Mouse (Mus musculus) adrenal gland, postnatal 0 days (tissue): ENCODE measurements around the gene Cd37. TPM values are rescaled to one million over a fixed set of nuclear protein-coding genes. Genes with fewer than 3 reads are reported as not detected.

ENCODE experiments used
- polyA plus RNA-seq: library from polyadenylated mRNA; unstranded; fragments of >200 nt; fragmentation: Nextera tagmentation; extraction: Ambion mirVana; gene quantifications from 2 replicates; pipeline ENCODE4 v1.2.1, GENCODE M21; 2015

Cd37 gene
- polyA plus RNA-seq = 3.9 and 5.3 TPM in 2 replicates

GRCm38 (mm10) chr7:45238723-45239496 is at the start of gene Cd37:
Gene Cd37 (minus strand): TSS chr7:45239115.

GRCm38 (mm10) chr7:45277136-45277760 is 38.3 kb upstream of the Cd37 start, which contains the start of gene Slc6a21:
Gene Slc6a21 (plus strand): TSS chr7:45277513.

GRCm38 (mm10) chr7:45240633-45241388 is 1.9 kb upstream of the Cd37 start, which contains the start of gene Slc6a16:
Gene Slc6a16 (plus strand): TSS chr7:45241085.

GRCm38 (mm10) chr7:45215673-45216441 is 23.1 kb downstream of the Cd37 start, which contains the start of gene Tead2:
Gene Tead2 (plus strand): TSS chr7:45215753.

GRCm38 (mm10) chr7:45211851-45212251 is 27.1 kb downstream of the Cd37 start, which contains the start of gene Dkkl1:
Gene Dkkl1 (minus strand): TSS chr7:45212147.

GRCm38 (mm10) chr7:45204380-45205143 is 34.4 kb downstream of the Cd37 start, which contains the start of gene Ccdc155:
Gene Ccdc155 (minus strand): TSS chr7:45204892.

Other genes with a start within 250 kb of the Cd37 start
- gene Irf3, start 241.5 kb downstream of the Cd37 start, polyA plus RNA-seq = 56.9 and 79.7 TPM in 2 replicates
- gene Bcl2l12, start 240.4 kb downstream of the Cd37 start, polyA plus RNA-seq = 16.6 and 25.4 TPM in 2 replicates
- 25.1 and 26.8 TPM in 2 replicates for gene Scaf1, start 222.8 kb downstream of the Cd37 start, polyA plus RNA-seq
- gene Rras, start 221.2 kb downstream of the Cd37 start, polyA plus RNA-seq = 69.9 and 80.5 TPM in 2 replicates
- gene Prr12, start 186.2 kb downstream of the Cd37 start, polyA plus RNA-seq = 4.1 and 6.1 TPM in 2 replicates
- gene Nosip, start 176.7 kb downstream of the Cd37 start, polyA plus RNA-seq = 72.0 and 75.6 TPM in 2 replicates
- 21.2 and 23.8 TPM in 2 replicates for gene Prrg2, start 176.4 kb downstream of the Cd37 start, polyA plus RNA-seq
- gene Rcn3, start 146.9 kb downstream of the Cd37 start, polyA plus RNA-seq = 173 and 202 TPM in 2 replicates
- 193 and 264 TPM in 2 replicates for gene Fcgrt, start 135.3 kb downstream of the Cd37 start, polyA plus RNA-seq
- gene Rps11, start 114.7 kb downstream of the Cd37 start, polyA plus RNA-seq = 1,100 and 1,135 TPM in 2 replicates
- gene Rpl13a, start 110.4 kb downstream of the Cd37 start, polyA plus RNA-seq = 1,896 and 3,552 TPM in 2 replicates
- 1.4 and 2.1 TPM in 2 replicates for gene Gm45713, start 102.9 kb downstream of the Cd37 start, polyA plus RNA-seq
- 6.1 and 11.0 TPM in 2 replicates for gene Flt3l, start 102.7 kb downstream of the Cd37 start, polyA plus RNA-seq
- 67.2 and 75.8 TPM in 2 replicates for gene Pih1d1, start 84.8 kb downstream of the Cd37 start, polyA plus RNA-seq
- gene Aldh16a1, start 84.5 kb downstream of the Cd37 start, polyA plus RNA-seq = 25.3 and 34.0 TPM in 2 replicates
- gene Slc17a7, start 75.2 kb downstream of the Cd37 start, polyA plus RNA-seq = 0.11 and 0.16 TPM in 2 replicates
- gene Gfy, start 59.5 kb downstream of the Cd37 start, polyA plus RNA-seq = not detected in 2 replicates
- not detected in 2 replicates for gene Pth2, start 58.1 kb downstream of the Cd37 start, polyA plus RNA-seq
- 0.30 and 0.47 TPM in 2 replicates for gene Ccdc155, start 34.2 kb downstream of the Cd37 start, polyA plus RNA-seq
- 1.6 and 1.8 TPM in 2 replicates for gene Dkkl1, start 27.0 kb downstream of the Cd37 start, polyA plus RNA-seq
- 28.7 and 32.9 TPM in 2 replicates for gene Tead2, start 23.4 kb downstream of the Cd37 start, polyA plus RNA-seq
- 0.08 TPM in 1 of 2 replicates, not detected in the other for gene Slc6a16, start 2.0 kb upstream of the Cd37 start, polyA plus RNA-seq
- not detected in 2 replicates for gene Slc6a21, start 38.4 kb upstream of the Cd37 start, polyA plus RNA-seq
- 12.4 and 14.0 TPM in 2 replicates for gene Trpm4, start 94.7 kb upstream of the Cd37 start, polyA plus RNA-seq
- gene Hrc, start 96.2 kb upstream of the Cd37 start, polyA plus RNA-seq = 0.54 and 1.4 TPM in 2 replicates
- gene Ppfia3, start 127.9 kb upstream of the Cd37 start, polyA plus RNA-seq = 2.6 and 3.3 TPM in 2 replicates
- gene Lin7b, start 131.5 kb upstream of the Cd37 start, polyA plus RNA-seq = 3.1 and 3.2 TPM in 2 replicates
- gene Snrnp70, start 156.6 kb upstream of the Cd37 start, polyA plus RNA-seq = 67.6 and 113 TPM in 2 replicates
- 0.06 and 0.09 TPM in 2 replicates for gene Kcna7, start 166.5 kb upstream of the Cd37 start, polyA plus RNA-seq
- 0.44 and 0.46 TPM in 2 replicates for gene Ntf5, start 174.6 kb upstream of the Cd37 start, polyA plus RNA-seq
- not detected in 2 replicates for gene Lhb, start 181.7 kb upstream of the Cd37 start, polyA plus RNA-seq
- gene Gys1, start 195.7 kb upstream of the Cd37 start, polyA plus RNA-seq = 7.8 and 11.6 TPM in 2 replicates
- gene Ruvbl2, start 199.0 kb upstream of the Cd37 start, polyA plus RNA-seq = 45.5 and 60.2 TPM in 2 replicates
- 4,437 and 5,089 TPM in 2 replicates for gene Ftl1, start 220.8 kb upstream of the Cd37 start, polyA plus RNA-seq
- gene Bax, start 227.8 kb upstream of the Cd37 start, polyA plus RNA-seq = 172 and 189 TPM in 2 replicates
- gene Tulp2, start 242.8 kb upstream of the Cd37 start, polyA plus RNA-seq = 0.33 and 0.91 TPM in 2 replicates
- 0.35 and 0.77 TPM in 2 replicates for gene Gm45808, start 247.7 kb upstream of the Cd37 start, polyA plus RNA-seq
- gene Dhdh, start 249.7 kb upstream of the Cd37 start, polyA plus RNA-seq = 9.9 and 22.7 TPM in 2 replicates